Mouse (Mus musculus): Measurements from ENCODE around the gene Auh.

Auh gene

DNA sequence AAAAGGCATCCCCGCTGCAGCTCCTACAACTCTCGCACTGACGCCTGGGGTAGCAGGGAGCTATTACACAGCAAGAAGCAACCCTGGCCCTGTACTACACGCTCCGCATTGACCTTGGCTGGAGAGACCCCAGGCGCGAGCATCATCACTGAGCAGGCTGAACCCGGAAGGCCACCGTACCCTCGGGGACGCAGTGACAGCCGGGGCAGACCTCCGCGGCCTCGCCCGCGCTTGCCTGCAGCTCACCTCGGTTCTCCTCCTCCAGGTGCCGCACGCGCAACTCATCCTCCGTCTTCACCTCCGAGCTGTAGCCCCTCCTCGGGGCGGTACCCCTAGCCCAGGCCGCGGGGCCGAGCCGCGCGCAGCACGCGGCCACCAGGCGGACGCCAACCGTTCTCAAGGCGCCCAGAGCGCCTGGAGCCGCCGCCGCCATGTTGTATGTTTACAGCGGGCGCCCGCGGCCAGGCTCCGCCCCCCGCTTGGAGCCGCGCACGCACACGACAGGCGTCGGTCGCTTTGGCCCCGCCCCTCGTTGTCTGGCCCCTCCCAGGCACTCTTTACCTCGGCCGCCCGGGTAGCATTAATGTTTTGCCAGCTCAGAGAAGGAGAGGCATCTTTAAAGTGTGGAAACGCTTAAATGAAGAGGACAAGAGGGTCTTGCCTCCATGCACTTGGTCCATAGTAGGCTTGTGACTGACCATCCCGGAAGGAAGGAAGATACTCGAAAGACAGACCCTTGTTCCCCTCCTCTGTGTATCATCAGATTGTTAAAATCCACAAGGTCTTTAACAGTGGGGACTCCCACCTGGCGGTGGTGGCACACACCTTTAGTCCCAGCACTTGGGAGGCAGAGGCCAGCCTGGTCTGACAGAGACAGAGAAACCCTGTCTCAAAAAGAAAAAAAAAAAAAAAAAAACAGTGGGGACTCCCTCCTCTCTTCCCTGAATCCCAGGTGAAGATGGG lies at the start of gene Auh:
TSS of gene Auh (minus strand) at position 473 of the 963 bp plus-strand sequence.
- DNase-seq: peak; percentile 92 to 93

- DNase-seq: peak in 1 of 2 experiments; percentile 7
Observed at GRCm38 (mm10) chr13:52978321-52978981, 49.0 kb upstream of the Auh start.

GRCm38 (mm10) chr13:52977757-52978156 lies 48.3 kb upstream of the Auh start:
- DNase-seq: no peak

DNA sequence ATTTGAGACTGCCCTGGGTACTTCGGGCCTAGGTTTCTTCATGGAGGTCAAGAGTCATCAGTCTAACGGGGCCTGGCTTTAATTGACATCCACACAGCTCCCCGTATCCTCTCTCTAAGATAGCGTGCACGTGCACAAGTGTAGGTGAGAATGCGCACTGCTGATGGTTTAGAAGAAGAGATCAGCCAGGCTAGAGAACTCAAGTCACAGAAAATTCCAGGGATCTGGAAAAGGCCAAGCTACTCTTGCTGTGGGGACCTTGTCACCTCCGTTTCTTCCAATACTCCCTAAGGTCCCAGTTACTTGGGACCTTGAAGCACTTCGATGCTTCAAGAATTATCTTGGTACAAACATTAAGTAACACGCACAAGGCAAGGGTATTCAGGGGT lies 47.7 kb upstream of the Auh start:
- no peak for DNase-seq

GRCm38 (mm10) chr13:52976510-52977220 lies 47.2 kb upstream of the Auh start:
- DNase-seq: no peak

DNA sequence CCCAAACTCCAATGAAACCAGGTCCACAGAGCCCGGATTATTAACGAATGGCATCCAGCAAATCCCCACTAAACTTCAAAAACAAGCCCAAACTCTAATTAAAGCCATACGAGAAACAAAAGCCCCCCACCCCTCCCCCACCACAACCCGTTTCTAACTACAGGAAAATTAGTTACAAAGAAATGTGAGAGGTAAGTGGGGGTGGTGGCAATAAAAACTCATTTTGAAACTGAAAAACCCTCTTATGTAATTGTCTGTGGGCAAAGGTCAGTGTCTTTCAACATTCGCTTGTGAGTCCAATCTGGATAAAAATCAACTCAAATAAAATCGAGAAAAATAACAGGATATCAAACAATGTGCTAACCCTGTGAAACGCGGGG lies 46.6 kb upstream of the Auh start:
- DNase-seq: no peak

DNA sequence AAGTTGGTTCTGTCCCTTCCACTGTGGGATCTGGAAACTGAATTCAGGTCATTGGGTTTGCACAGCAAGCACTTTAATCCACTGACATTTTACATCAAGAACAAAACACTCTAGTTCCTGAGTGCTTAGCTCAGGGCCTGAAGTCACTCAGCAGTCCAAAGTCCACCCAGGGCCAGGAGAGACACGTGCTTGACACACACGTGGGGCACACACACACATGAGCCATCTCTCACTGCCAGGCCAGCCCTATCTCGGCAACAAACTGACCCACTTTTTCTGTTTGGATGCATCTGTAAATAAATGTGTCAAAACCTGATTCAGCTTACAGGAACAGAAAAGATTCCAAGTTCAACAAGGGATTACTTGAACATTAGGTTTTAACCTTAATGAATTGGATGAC lies 45.2 kb upstream of the Auh start:
- DNase-seq: no peak

DNA sequence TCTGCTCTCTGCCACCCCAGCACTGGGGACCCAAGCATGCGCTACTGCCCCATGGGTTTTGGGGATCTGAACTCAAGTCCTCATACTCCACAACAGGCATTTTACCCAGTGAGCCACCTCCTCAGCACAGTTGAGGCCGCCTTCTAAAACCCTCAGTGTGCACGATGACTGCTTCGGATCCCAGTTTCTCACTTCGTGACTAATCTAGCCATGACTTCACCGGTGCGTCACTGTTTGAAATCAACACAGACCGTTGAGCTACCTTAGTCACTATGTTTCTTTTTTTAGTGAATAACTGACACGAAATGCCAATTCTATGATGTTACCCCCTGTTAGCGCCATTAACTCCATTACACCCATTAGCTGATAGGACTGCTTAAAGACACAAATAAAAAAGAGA lies 43.9 kb upstream of the Auh start:
- no peak for DNase-seq

DNA sequence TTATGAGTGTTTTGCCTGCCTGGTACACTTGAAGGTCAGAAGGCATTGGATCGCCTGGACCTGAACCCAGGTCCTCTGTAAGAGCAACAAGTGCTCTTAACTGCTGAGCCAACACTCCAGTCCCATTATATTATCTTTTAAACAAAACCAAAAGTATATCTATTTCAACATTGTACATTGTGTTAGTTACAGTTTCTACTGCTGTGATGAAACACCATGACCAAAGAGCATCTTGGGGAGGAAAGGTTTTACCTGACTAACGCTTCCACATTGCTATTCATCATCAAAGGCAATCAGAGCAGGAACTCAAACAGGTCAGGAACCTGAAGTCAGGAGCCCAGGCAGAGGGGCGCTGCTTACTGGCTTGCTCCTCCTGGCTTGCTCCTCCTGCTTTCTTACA lies 43.1 kb upstream of the Auh start:
- DNase-seq: no peak

- no peak for DNase-seq
Observed at GRCm38 (mm10) chr13:52970876-52971275, 41.4 kb upstream of the Auh start.

DNA sequence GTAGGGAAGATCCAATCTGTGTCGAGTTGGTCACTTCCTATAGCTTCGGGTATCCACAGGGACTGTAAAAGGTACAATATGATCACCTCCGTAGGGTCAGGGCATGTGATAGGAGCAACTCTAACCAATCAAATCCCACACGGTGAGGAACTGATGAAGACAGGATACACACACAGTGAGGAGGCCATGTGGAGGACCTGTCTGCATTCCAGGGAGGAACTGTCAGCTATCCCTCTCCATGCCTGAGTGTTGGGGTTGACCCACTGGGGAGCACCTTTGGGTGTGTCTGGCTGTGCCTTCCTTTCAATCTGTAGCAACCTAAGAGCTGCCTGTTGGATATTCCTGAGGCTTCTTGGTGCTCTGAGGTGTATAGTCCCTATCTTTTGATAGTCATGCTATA lies 33.4 kb upstream of the Auh start:
- no peak for DNase-seq

- no peak for DNase-seq
Observed at GRCm38 (mm10) chr13:52962361-52962760, 32.9 kb upstream of the Auh start.

GRCm38 (mm10) chr13:52953779-52954553 lies 24.5 kb upstream of the Auh start:
- no peak for DNase-seq

DNA sequence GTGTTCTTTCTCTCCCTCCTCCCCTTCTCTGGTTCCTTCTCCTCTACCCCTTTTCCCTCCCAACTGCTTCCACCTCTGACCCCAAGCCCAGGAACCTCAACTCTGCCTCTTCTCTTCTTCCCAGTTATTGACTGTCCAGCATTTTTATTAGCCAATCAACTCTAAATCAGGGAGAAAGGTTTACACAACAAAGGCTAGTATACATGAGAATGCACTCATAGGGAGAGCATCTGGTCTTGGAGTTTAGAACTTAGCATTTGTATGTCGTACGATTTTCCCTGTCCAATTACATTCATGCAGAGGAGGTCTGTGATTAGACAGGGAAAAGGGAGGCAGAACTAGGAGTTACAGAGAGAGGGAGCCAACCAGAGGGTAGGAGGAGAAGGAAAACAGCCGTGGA lies 19.7 kb upstream of the Auh start:
- DNase-seq: no peak

DNA sequence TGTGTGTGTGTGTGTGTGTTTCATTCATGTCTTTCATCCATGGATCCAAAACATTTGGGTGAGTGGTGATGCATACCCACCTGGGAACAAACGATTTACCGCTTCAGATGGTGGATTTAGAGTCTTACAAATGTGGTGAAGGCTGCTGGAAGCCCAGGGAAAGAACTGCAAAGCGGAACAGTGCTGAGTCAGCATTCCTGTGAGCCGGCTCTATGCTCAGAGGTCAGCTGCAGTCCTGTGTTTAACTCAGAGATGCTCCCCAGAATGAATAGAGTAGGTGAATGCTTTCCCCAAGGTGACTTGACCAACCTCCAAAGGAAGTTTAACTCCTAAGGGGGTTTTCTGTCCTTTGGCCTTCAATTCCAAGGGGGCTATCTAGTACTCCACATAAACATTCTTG lies 18.1 kb upstream of the Auh start:
- DNase-seq: no peak

DNA sequence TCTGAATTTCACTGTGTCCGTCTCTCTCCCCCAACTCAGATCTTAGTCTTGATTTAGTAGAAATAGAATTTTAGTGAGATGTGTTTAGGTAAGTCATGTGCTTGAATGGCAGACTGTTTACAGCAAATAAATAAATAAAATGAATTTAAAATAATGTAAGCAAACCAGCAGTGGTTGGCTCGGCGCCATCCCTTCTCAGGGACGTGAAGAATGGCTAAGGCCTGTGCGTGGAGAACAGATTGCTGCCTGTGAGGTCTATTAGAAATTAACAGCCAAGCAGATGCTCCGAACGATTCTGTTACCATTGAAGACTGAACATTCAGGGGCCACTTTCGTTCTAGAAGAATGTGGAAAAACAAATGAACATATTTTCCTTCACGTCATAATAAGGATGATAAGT lies 16.3 kb upstream of the Auh start:
- DNase-seq: no peak

GRCm38 (mm10) chr13:52944116-52944515 lies 14.6 kb upstream of the Auh start:
- DNase-seq: no peak

DNA sequence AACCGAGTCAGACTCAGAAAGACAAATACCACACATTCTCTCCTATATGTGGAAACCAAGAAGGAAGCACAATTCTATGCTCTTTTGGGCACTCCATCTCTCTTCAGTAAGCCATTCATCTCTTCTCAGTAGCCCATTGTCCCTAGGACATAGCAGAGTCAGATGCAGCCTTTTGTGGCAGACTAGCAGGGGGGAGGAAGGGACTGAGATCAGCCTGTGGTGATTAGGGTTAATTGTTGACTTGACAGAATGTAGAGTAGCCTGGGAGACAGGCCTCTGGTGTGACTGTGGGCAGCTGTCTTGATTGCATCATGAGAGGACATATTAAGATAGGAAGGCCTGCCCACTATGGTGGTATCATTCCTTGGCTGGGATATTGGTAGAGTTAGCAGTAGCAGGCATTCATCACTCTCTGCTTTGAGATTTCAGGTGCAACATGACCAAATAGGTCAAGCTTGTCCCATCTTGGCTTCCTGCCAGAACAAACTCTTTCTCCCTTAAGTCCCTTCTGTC lies 13.5 kb upstream of the Auh start:
- DNase-seq: no peak

- DNase-seq: no peak
Observed at GRCm38 (mm10) chr13:52940956-52941355, 11.5 kb upstream of the Auh start.

- no peak for DNase-seq
Observed at GRCm38 (mm10) chr13:52930582-52930981, 1.1 kb upstream of the Auh start.

DNA sequence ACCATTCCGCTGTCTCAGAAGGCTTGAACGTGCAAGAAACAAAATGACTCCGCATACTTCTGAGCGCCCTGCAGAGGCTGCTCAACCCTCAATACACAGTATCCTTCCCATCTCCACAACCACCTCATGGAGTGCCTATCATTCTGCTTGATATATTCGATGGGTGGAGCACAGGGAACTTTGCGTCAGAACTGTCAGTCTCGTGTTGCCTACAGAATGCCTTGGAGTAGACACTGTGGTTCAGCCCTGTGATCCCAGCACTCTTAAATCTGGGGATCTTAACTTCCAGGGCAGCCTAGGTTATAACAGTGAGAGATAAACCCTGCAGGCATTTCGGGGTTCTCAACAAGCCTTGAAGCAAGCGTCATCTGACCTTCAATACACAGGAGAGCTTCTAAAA lies 1.1 kb downstream of the Auh start:
- no peak for DNase-seq

DNA sequence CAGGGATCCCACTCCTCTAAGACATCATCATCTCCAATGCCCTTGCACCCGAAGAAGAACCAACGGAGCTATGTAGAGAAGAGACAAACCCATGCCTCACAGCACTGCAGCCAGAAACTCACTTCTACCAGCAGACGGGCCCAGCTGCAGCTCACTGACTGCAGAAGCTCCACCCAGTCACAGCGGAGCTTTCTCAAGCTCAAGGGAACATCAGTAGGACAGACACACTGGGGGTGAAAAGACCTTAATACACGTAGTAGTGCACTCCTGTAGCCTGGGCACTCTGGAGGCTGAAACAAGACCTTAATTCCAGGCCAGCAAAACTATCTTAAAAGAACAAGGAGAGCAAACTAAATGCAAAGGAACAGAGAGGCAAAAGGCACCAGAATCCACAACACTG lies 5.0 kb downstream of the Auh start:
- DNase-seq: no peak

- DNase-seq: no peak
Observed at GRCm38 (mm10) chr13:52921966-52922365, 7.5 kb downstream of the Auh start.

Data from B cell, adult 2 months (primary cell).